Mouse (Mus musculus) thymus, postnatal 10 days (tissue): ENCODE results near the gene Paqr6.

Source experiments
- DNase-seq, 2 experiments: peaks; one replicate each; pipeline ENCODE4 v3.0.0; 2021; ENCODE audit warnings: low spot score in 2 of 2

The Paqr6 gene

GRCm38 (mm10) chr3:88411681-88412080 lies 47.3 kb downstream of the Paqr6 start:
- DNase-seq: no peak

GRCm38 (mm10) chr3:88412636-88413035 lies 48.3 kb downstream of the Paqr6 start:
- no peak for DNase-seq

GRCm38 (mm10) chr3:88415668-88416067 lies 51.3 kb downstream of the Paqr6 start:
- no peak for DNase-seq

- DNase-seq: no peak
Measured at GRCm38 (mm10) chr3:88418016-88418415, 53.6 kb downstream of the Paqr6 start.
